Mouse (Mus musculus) intestine, embryonic 14.5 days (tissue): ENCODE measurements around the gene Gfra1. TPM values are rescaled to one million over a fixed set of nuclear protein-coding genes. Genes with fewer than 3 reads are reported as not detected.

Source experiments
- ATAC-seq: fragments of 200-750 bp; cut with Nextera tagmentation; replicated peaks from 2 replicates; pipeline ENCODE4 v1.8.0; 2017; ENCODE audit warnings: low read depth, moderate number of reproducible peaks, moderate TSS enrichment, moderate library complexity; ENCODE audit not compliant: low FRiP score, low TSS enrichment
- DNase-seq: peaks from one replicate; pipeline ENCODE4 v3.0.0-alpha.2; 2018; ENCODE audit warnings: low spot score
- H3K27ac ChIP-seq: fragments of 300-500 bp; sonication (generic); 2 replicates; pipeline ENCODE4 v1.5.1; 2014; ENCODE audit warnings: low read depth, mild to moderate bottlenecking, control low read depth
- H3K27me3 ChIP-seq: fragments of 300-500 bp; sonication (generic); replicated peaks from 2 replicates; pipeline ENCODE4 v1.6.1; 2014; ENCODE audit warnings: low read length, control low read depth; ENCODE audit not compliant: control insufficient read depth, insufficient read depth
- H3K36me3 ChIP-seq: fragments of 300-500 bp; sonication (generic); 2 replicates; pipeline ENCODE4 v1.6.1; 2014; ENCODE audit warnings: low read length, control low read depth; ENCODE audit not compliant: control insufficient read depth, insufficient read depth
- H3K4me1 ChIP-seq: fragments of 300-500 bp; sonication (generic); replicated peaks from 2 replicates; pipeline ENCODE4 v1.6.1; 2014; ENCODE audit warnings: low read length, control low read depth, mixed read lengths; ENCODE audit not compliant: control insufficient read depth, insufficient read depth
- H3K4me2 ChIP-seq: fragments of 300-500 bp; sonication (generic); 2 replicates; pipeline ENCODE4 v1.6.1; 2014; ENCODE audit warnings: low read length
- H3K4me3 ChIP-seq: fragments of 300-500 bp; sonication (generic); 2 replicates; pipeline ENCODE4 v1.5.1; 2014; ENCODE audit warnings: low read depth, low read length, control low read depth, mixed read lengths
- H3K9ac ChIP-seq: fragments of 300-500 bp; sonication (generic); 2 replicates; pipeline ENCODE4 v1.6.1; 2014; ENCODE audit warnings: mild to moderate bottlenecking, low read length
- H3K9me3 ChIP-seq: fragments of 300-500 bp; sonication (generic); 2 replicates; pipeline ENCODE4 v1.6.1; 2016; ENCODE audit warnings: low read length, control low read depth; ENCODE audit not compliant: control insufficient read depth
- WGBS: fragments of 180-500 bp; shearing (Covaris S2); extraction: QIAGEN DNeasy Blood & Tissue Kit; methylation state at CpG from one replicate; pipeline ENCODE4 v1.1.7; 2014; 5-methylcytosine and 5-hydroxymethylcytosine counted together
- polyA plus RNA-seq: library from polyadenylated mRNA; unstranded; fragments of >200 nt; fragmentation: Nextera tagmentation; extraction: Ambion mirVana; gene quantifications from 2 replicates; pipeline ENCODE4 v1.2.1, GENCODE M21; 2014

Gfra1 gene
- polyA plus RNA-seq, 1 experiment from 2014 or later, result 34.3 TPM

DNA sequence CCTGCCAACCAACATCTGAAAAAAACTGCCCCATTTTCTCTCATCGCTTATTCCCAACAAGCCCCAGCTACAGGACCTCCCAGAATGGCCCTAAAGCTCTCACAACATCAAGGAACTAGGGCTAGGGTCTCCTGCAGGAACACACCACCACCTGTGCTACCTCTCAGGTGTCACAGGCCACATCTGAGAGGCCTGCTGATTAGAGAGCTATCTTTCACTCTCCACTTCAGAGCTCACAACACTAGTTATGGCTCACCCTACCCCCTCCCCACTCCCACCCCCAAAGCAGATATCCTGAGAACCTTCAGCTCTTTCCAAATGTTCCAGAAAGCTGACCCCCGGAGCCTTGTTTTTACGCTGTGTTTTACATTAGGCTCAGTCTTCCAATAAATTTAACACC is 36.4 kb downstream of the Gfra1 start:
- Histone ChIP-seq H3K27me3 (no peaks in the 10 kb centered on the region), H3K9me3 (no peaks in the 10 kb centered on the region), H3K36me3 (0 out of 2 replicates have a peak, but pooled peaks cover 3% of the 10 kb centered on the region), H3K4me2 (no peak overlapping the region), H3K27ac (peak overlapping the region; percentile 55), H3K9ac (no peak overlapping the region), H3K4me1 (peaks cover 20% of the 10 kb centered on the region), H3K4me3 (no peak overlapping the region)
- DNase-seq, result no peak
- ATAC-seq, result peak; percentile 30; the same call in 1 of the 2 replicates
- 36% methylated on average over 3 of the region's 3 CpGs for WGBS

DNA sequence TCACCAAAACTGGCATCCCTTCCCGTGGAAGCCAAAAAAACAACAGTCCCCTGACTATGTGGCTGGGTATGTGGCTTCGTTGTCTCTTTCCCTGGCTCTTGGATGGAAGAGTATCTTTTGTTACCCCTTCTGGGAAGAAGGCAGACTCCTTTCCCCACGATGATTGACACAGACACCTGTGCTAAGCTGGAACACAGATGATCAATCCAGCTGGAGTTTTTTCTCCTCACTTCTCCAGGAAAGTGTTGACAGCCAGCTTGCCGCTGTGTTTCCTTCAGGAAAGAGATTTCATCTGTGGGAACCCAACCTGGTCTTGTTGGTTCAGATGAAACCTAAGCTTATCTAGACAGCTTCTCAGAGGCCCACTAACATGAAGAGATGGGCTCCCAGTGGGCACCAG is 40.5 kb downstream of the Gfra1 start:
- no peak overlapping the region for H3K27ac ChIP-seq
- ATAC-seq, result no peak
- H3K36me3 ChIP-seq, result 0 out of 2 replicates have a peak, but pooled peaks cover 3% of the 10 kb centered on the region
- peaks cover 27% of the 10 kb centered on the region for H3K4me1 ChIP-seq
- no peak overlapping the region for H3K4me2 ChIP-seq
- no peak overlapping the region for H3K4me3 ChIP-seq
- WGBS, result 83% methylated on average over 4 of the region's 4 CpGs
- no peaks in the 10 kb centered on the region for H3K9me3 ChIP-seq
- H3K9ac ChIP-seq, result no peak overlapping the region
- H3K27me3 ChIP-seq, result no peaks in the 10 kb centered on the region
- no peak for DNase-seq

- peaks cover 24% of the 10 kb centered on the region for H3K4me1 ChIP-seq
- H3K36me3 ChIP-seq, result 0 out of 2 replicates have a peak, but pooled peaks cover 3% of the 10 kb centered on the region
- no peak overlapping the region for H3K4me2 ChIP-seq
- DNase-seq (no peak), ATAC-seq (no peak)
- no peak overlapping the region for H3K27ac ChIP-seq
- H3K9ac ChIP-seq, result no peak overlapping the region
- no peaks in the 10 kb centered on the region for H3K27me3 ChIP-seq
- H3K4me3 ChIP-seq, result no peak overlapping the region
- H3K9me3 ChIP-seq, result no peaks in the 10 kb centered on the region
These were observed 41.0 kb downstream of the Gfra1 start for GRCm38 (mm10) chr19:58414733-58415132.

GRCm38 (mm10) chr19:58413290-58413689 is 42.4 kb downstream of the Gfra1 start:
- Histone ChIP-seq H3K4me1 (peaks cover 18% of the 10 kb centered on the region), H3K27ac (no peak overlapping the region), H3K36me3 (0 out of 2 replicates have a peak, but pooled peaks cover 3% of the 10 kb centered on the region), H3K27me3 (no peaks in the 10 kb centered on the region), H3K4me2 (no peak overlapping the region; the same call in 1 of the 2 replicates), H3K4me3 (no peak overlapping the region), H3K9me3 (no peaks in the 10 kb centered on the region), H3K9ac (no peak overlapping the region)
- DNase-seq, result peak; percentile 77
- 4% methylated on average over 8 of the region's 8 CpGs for WGBS
- ATAC-seq, result peak; percentile 67

DNA sequence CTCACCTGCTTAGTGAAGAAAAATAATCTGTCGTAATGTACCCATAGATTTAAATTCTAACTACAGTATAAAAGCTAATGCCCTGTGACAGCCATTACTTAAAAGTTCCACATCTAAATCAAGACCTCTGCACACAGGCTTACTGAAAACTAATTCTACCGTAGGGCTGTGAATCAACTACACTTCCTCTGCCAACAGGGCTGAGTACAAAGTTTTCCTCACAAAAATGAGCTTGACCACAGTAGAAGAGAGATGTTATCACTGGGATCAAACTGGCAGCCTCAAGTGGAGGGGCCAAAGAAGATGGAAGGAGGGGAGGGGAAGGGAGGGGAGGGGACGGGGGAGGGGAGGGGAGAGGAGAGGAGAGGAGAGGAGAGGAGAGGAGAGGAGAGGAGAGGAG is 42.9 kb downstream of the Gfra1 start:
- no peak for DNase-seq
- no peaks in the 10 kb centered on the region for H3K27me3 ChIP-seq
- 0 out of 2 replicates have a peak, but pooled peaks cover 3% of the 10 kb centered on the region for H3K36me3 ChIP-seq
- H3K4me2 ChIP-seq, result no peak overlapping the region
- no peaks in the 10 kb centered on the region for H3K9me3 ChIP-seq
- no peak overlapping the region; the same call in 1 of the 2 replicates for H3K27ac ChIP-seq
- H3K4me1 ChIP-seq, result peaks cover 18% of the 10 kb centered on the region
- no peak for ATAC-seq
- 55% methylated on average over 2 of the region's 3 CpGs for WGBS
- H3K4me3 ChIP-seq, result no peak overlapping the region
- H3K9ac ChIP-seq, result no peak overlapping the region

DNA sequence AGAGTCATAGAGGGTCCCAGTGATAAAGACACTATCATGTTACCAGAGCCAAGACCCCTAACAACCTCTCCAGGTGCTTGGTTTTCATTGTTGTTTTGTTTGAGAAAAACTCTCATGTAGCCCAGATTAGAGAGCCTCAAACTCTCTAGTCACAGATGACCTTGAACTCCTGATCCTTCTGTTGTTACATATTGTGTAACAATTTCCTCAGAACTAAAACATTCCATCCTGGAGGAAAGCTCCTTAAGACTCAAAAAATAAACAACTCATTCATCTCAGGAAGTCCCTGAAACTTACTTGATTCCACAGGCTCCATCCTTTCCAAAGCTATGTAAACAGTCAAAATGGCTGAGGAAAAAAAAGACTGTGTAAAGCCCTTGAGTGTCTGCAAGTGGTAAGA is 49.0 kb downstream of the Gfra1 start:
- H3K27me3 ChIP-seq, result no peaks in the 10 kb centered on the region
- H3K4me3 ChIP-seq, result no peak overlapping the region
- no peaks in the 10 kb centered on the region for H3K36me3 ChIP-seq
- H3K4me1 ChIP-seq, result peaks cover 9% of the 10 kb centered on the region
- no peak overlapping the region for H3K27ac ChIP-seq
- H3K9me3 ChIP-seq, result no peaks in the 10 kb centered on the region
- DNase-seq (no peak), ATAC-seq (no peak)
- H3K4me2 ChIP-seq, result no peak overlapping the region
- H3K9ac ChIP-seq, result no peak overlapping the region

DNA sequence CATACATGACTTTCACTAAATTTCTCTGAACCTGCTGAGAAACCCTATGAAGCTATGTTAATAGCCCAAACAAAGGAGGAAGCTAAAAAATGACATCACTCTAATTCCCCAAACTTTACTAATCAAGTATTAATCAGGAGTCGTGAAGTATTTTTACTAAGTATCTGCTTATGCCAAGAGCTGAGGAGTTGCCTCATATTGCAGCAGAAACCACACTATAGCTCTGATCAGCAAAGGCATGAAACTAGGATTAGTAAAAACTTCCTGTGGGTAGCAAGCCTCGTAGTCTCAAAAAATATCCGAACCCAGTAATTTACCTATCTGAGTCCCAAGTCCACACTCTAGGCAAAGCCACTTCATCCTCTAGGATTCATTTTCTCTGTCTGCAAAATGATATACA is 55.5 kb downstream of the Gfra1 start:
- no peak for DNase-seq
- H3K4me2 ChIP-seq, result no peak overlapping the region
- peaks cover 10% of the 10 kb centered on the region for H3K4me1 ChIP-seq
- H3K36me3 ChIP-seq, result no peaks in the 10 kb centered on the region
- no peaks in the 10 kb centered on the region for H3K27me3 ChIP-seq
- no peak for ATAC-seq
- no peaks in the 10 kb centered on the region for H3K9me3 ChIP-seq
- 77% methylated on average over 3 of the region's 3 CpGs for WGBS
- H3K27ac ChIP-seq, result no peak overlapping the region
- H3K9ac ChIP-seq, result no peak overlapping the region
- no peak overlapping the region for H3K4me3 ChIP-seq

GRCm38 (mm10) chr19:58399166-58399565 is 56.5 kb downstream of the Gfra1 start:
- H3K9me3 ChIP-seq, result no peaks in the 10 kb centered on the region
- H3K4me3 ChIP-seq, result no peak overlapping the region
- no peak overlapping the region for H3K27ac ChIP-seq
- no peaks in the 10 kb centered on the region for H3K27me3 ChIP-seq
- DNase-seq (no peak), ATAC-seq (no peak)
- H3K4me2 ChIP-seq, result no peak overlapping the region
- WGBS, result 72% methylated on average over 6 of the region's 6 CpGs
- no peaks in the 10 kb centered on the region for H3K36me3 ChIP-seq
- no peak overlapping the region for H3K9ac ChIP-seq
- peaks cover 10% of the 10 kb centered on the region for H3K4me1 ChIP-seq

GRCm38 (mm10) chr19:58396604-58396984 is 59.1 kb downstream of the Gfra1 start:
- Histone ChIP-seq H3K9me3 (no peaks in the 10 kb centered on the region), H3K4me3 (no peak overlapping the region), H3K27ac (peak overlapping the region; percentile 82), H3K27me3 (no peaks in the 10 kb centered on the region), H3K4me2 (0 out of 2 replicates have a peak overlapping the region, but pooled peaks have one; percentile 3), H3K4me1 (peaks cover 5% of the 10 kb centered on the region), H3K9ac (no peak overlapping the region), H3K36me3 (no peaks in the 10 kb centered on the region)
- ATAC-seq, result peak; percentile 87
- 42% methylated on average over 4 of the region's 4 CpGs for WGBS
- DNase-seq, result no peak
